Mouse (Mus musculus) lung, postnatal 14 days (tissue): ENCODE data around the gene Slc41a1.

Source experiments
- DNase-seq: peaks from one replicate; pipeline ENCODE4 v3.0.0; 2021

The Slc41a1 gene

DNA sequence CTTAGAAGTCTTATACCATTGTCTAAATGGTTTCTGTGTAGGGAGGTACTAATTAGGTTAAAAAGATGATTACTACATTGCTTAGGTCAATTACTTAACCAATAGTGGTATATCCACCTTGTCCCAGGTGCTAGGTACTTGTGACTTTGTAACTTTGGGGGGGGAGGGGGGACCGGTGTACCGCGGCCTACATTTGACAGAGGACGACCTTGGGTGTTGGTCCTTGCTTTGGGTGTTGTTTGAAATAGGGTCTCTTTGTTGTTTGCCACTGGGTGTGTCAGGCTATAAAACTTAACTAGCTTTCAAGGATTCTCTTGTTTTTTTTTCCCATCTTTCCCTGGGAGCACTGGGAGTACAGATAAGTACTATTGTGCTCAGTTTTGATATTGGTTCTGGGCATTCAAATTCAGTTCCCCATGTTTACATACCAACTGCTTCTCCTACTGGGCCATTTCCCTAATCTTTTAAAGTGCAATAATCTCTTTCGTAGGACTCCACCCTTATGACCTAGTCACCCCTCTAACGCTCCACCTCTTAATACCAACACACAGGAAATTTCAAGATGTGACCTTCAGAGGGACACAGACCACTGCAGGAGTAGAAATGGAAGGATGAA lies 62.9 kb downstream of the Slc41a1 start:
- no peak for DNase-seq

DNA sequence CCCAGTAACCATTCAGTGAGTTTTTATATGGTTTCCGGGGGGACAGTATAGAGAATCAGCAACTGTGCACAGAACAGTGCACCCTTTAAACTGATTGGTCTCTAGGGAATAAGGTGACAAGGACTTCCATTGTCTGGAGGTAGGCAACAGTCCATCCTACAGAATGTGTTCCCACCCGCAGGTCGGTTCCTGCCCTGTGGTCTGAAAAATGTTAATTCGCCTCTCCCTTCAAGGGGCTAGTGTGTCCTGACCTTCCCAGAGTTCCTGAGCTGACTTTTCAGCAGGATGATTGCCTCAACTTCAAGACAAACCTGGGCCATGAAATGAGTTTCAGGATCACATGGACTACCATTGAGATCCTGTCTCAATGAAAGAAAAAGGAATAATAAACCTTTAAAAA lies 64.1 kb downstream of the Slc41a1 start:
- no peak for DNase-seq
